Mouse (Mus musculus) liver (tissue): Measurements from ENCODE around the gene Pdia4.
"Not testable (repeated sequence)": the region's sequence is repeated elsewhere in the genome, so short reads cannot be mapped to it uniquely, and the experiment has no call there.

Source experiments
- DNase-seq: peaks from one replicate; pipeline ENCODE4 v3.0.0-alpha.2; 2020; ENCODE audit warnings: mixed read lengths

The Pdia4 gene

GRCm38 (mm10) chr6:47757429-47757828 is 55.8 kb downstream of the Pdia4 start:
- DNase-seq = not testable (repeated sequence)

GRCm38 (mm10) chr6:47753144-47753543 is 60.1 kb downstream of the Pdia4 start:
- not testable (repeated sequence) for DNase-seq

- not testable (repeated sequence) for DNase-seq
Measured at GRCm38 (mm10) chr6:47748306-47748705, 64.9 kb downstream of the Pdia4 start.

GRCm38 (mm10) chr6:47747886-47748285 is 65.3 kb downstream of the Pdia4 start:
- DNase-seq = not testable (repeated sequence)
